Mouse (Mus musculus) lung, embryonic 14.5 days (tissue): ENCODE data around the gene Slc7a6os. TPM values are rescaled to one million over a fixed set of nuclear protein-coding genes. Genes with fewer than 3 reads are reported as not detected.
A peak's percentile ranks its signal among the peaks of the same experiment; 100 is the strongest.

Source experiments
- ATAC-seq: fragments of 200-750 bp; cut with Nextera tagmentation; 2 replicates; pipeline ENCODE4 v1.8.0; 2017; ENCODE audit warnings: mild to moderate bottlenecking, moderate TSS enrichment, moderate library complexity; ENCODE audit not compliant: insufficient read depth
- DNase-seq: peaks from one replicate; pipeline ENCODE4 v3.0.0-alpha.2; 2015
- H3K27ac ChIP-seq: fragments of 300-500 bp; sonication (generic); 2 replicates; pipeline ENCODE4 v1.5.1; 2014; ENCODE audit warnings: low read depth, mild to moderate bottlenecking, moderate library complexity
- H3K27me3 ChIP-seq: fragments of 300-500 bp; sonication (generic); 2 replicates; pipeline ENCODE4 v1.6.1; 2014; ENCODE audit warnings: low read length, control low read depth; ENCODE audit not compliant: insufficient read depth
- H3K36me3 ChIP-seq: fragments of 300-500 bp; sonication (generic); 2 replicates; pipeline ENCODE4 v1.6.1; 2014; ENCODE audit warnings: control low read depth; ENCODE audit not compliant: insufficient read depth
- H3K4me1 ChIP-seq: fragments of 300-500 bp; sonication (generic); 2 replicates; pipeline ENCODE4 v1.6.1; 2014; ENCODE audit warnings: antibody characterized with exemption, control low read depth; ENCODE audit not compliant: insufficient read depth
- H3K4me2 ChIP-seq: fragments of 300-500 bp; sonication (generic); 2 replicates; pipeline ENCODE4 v1.6.1; 2014; ENCODE audit warnings: mild to moderate bottlenecking
- H3K4me3 ChIP-seq: fragments of 300-500 bp; sonication (generic); 2 replicates; pipeline ENCODE4 v1.5.1; 2014; ENCODE audit warnings: low read depth, low read length
- H3K9ac ChIP-seq: fragments of 300-500 bp; sonication (generic); 2 replicates; pipeline ENCODE4 v1.6.1; 2014
- H3K9me3 ChIP-seq: fragments of 300-500 bp; sonication (generic); 2 replicates; pipeline ENCODE4 v1.6.1; 2016; ENCODE audit warnings: low read depth, low read length, control low read depth
- CTCF ChIP-seq: IDR thresholded peaks from 2 replicates; pipeline ENCODE4 v1.5.1; 2016; ENCODE audit warnings: antibody characterized with exemption, low read depth
- WGBS: fragments of 180-500 bp; shearing (Covaris S2); extraction: QIAGEN DNeasy Blood & Tissue Kit; methylation state at CpG from one replicate; pipeline ENCODE4 v1.1.7; 2014; 5-methylcytosine and 5-hydroxymethylcytosine counted together
- polyA plus RNA-seq: library from polyadenylated mRNA; unstranded; fragments of >200 nt; fragmentation: Nextera tagmentation; extraction: Ambion mirVana; gene quantifications from 2 replicates; pipeline ENCODE4 v1.2.1, GENCODE M21; 2014

Slc7a6os gene
- polyA plus RNA-seq, 1 experiment from 2014 or later = 38.6 TPM

DNA sequence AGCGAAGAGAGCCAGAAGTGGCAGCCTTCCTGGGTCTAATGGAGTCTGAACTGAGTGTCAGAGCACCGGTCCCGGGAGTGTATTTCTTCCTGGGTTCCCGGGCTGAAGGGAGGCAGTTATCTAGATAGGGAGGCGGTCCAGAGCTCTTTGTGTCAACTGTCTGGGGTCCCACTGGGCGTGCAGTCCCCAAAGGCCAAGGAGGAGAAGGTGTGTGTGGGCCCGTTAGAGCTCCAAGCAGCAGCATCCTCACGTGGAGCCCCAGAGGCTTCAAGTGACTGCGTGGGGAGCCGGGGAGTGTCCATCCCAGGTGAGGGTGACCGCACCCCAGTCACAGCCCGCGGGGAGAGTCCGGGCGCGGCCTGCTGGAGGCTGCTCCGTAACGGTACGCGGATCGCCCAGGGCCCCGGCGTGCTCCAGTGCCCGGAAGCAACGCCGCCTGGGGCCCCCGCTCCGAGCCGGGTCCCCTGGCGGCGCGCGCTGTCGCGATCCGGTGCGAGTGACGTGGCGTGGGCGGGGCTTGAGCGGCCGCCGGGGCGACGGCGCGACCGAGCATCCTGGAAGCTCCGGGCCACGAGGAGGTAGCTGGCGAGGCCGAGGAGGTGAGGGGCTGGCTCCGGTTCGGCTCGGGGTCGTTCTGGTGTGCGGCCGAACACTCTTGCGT lies 42.2 kb downstream of the Slc7a6os start, which contains the start of gene Slc7a6:
Gene Slc7a6, plus strand, starts transcription at position 502 of the 661 bp plus-strand sequence.
- no peaks in the 10 kb centered on the region for H3K9me3 ChIP-seq
- WGBS = under 1% methylated on average over 59 of the region's 59 CpGs
- TF ChIP-seq CTCF = no peak
- peak within 1 kb of the TSS; percentile 89 for H3K27ac ChIP-seq
- ATAC-seq = peak; percentile 90
- H3K9ac ChIP-seq = peak within 1 kb of the TSS; percentile 88
- peak within 1 kb of the TSS; percentile 84 for H3K4me3 ChIP-seq
- H3K27me3 ChIP-seq = no peaks in the 10 kb centered on the region
- peaks cover 2% of the 10 kb centered on the region; the same call in 1 of the 2 replicates for H3K4me1 ChIP-seq
- peak; percentile 92 for DNase-seq
- peaks cover 11% of the 10 kb centered on the region for H3K36me3 ChIP-seq
- peak within 1 kb of the TSS; percentile 93 for H3K4me2 ChIP-seq

DNA sequence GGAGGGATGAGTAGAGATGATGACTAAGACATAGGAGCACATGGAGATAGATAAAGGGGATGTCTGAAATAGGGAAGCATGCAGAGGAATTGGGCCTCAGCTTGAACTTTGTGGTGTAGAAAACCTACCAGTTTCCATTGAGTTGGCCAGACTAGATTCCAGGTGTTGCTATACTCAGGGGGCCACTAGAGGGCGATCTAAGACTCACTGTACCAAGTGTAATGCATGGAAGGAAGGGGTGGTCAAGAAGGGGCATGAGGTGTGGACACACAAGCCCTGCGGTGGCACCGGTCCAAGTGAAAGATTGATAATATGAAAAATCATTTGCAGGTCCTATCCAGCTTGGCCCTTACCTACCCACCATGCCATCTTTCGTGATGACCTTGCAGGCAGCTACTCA lies 45.3 kb downstream of the Slc7a6os start:
- 47% methylated on average over 4 of the region's 4 CpGs for WGBS
- Histone ChIP-seq H3K27me3 (no peaks in the 10 kb centered on the region), H3K36me3 (peaks cover 40% of the 10 kb centered on the region), H3K4me1 (peaks cover 2% of the 10 kb centered on the region; the same call in 1 of the 2 replicates), H3K4me3 (no peak overlapping the region), H3K9ac (no peak overlapping the region), H3K4me2 (no peak overlapping the region), H3K9me3 (no peaks in the 10 kb centered on the region), H3K27ac (no peak overlapping the region)
- no peak for ATAC-seq
- peak; percentile 86 for DNase-seq
- TF ChIP-seq CTCF = peak; percentile 85

DNA sequence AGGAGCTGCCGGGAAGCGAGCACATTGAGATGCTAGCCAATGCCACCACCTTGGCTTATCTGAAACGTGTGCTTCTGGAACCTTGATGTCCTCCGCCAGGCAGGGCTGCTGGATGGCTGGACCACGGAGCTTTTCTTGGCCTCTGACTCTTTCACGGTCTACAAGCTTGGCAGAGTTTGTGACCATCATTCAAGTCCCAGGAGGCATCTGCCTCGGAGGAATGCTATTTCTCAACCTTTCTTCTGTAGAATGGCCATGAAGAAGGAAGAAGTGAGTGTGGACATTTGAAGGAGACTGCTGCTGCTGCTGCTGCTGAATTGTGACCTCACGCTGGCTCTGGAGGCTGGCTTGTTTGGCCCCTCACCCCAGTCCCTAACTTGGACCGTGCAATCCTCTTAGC lies 47.5 kb downstream of the Slc7a6os start:
- 82% methylated on average over 9 of the region's 9 CpGs for WGBS
- DNase-seq (no peak), ATAC-seq (no peak)
- H3K9me3 ChIP-seq = no peaks in the 10 kb centered on the region
- H3K9ac ChIP-seq = no peak overlapping the region
- no peak overlapping the region for H3K4me3 ChIP-seq
- no peak overlapping the region for H3K4me2 ChIP-seq
- no peak for TF ChIP-seq CTCF
- H3K36me3 ChIP-seq = peaks cover 50% of the 10 kb centered on the region
- no peaks in the 10 kb centered on the region for H3K4me1 ChIP-seq
- H3K27me3 ChIP-seq = no peaks in the 10 kb centered on the region
- no peak overlapping the region for H3K27ac ChIP-seq

DNA sequence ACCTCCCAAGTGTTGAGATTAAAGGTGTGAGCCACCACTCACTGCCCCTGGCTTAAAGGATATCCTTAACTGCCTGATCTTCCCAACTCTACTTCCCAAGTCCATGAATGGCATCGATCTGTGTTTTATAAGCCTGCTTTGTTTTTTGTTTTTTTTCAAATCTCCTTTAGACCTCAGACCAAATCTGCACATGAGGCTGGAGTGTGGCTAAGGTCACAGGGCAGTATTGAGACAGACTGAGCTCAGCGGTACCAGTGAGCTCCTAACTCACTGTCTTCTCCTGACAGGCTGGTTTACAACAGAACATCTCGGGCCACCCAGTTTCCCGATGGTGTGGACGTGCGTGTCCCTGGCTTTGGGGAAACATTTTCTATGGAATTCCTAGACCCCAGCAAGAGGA lies 50.9 kb downstream of the Slc7a6os start:
- Histone ChIP-seq H3K27me3 (no peaks in the 10 kb centered on the region), H3K9me3 (no peaks in the 10 kb centered on the region), H3K4me1 (no peaks in the 10 kb centered on the region), H3K27ac (no peak overlapping the region), H3K4me3 (no peak overlapping the region), H3K9ac (no peak overlapping the region), H3K4me2 (no peak overlapping the region), H3K36me3 (peaks cover 62% of the 10 kb centered on the region)
- DNase-seq (no peak), ATAC-seq (no peak)
- TF ChIP-seq CTCF = no peak
- WGBS = 86% methylated on average over 6 of the region's 6 CpGs

DNA sequence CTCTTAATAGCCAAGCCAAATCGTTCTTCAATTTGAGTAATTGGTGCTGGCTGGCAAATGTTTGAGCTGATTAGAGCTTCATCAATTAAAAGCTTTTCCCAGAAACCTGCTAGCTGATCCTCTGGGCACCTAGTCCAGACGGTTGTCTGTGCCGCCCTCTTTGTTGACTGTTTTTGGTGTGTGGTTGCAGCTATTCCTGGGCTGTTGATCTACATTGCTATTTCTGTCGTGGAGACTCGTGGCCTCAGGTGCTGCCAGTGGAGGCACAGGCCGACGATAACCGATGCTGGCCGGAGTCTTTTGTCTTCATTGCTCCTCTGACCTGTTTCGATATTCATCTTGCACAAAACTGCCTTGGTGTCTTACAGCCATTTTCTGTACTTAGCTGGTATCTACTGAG lies 52.4 kb downstream of the Slc7a6os start:
- H3K4me2 ChIP-seq = no peak overlapping the region
- no peak overlapping the region for H3K27ac ChIP-seq
- peaks cover 62% of the 10 kb centered on the region for H3K36me3 ChIP-seq
- WGBS = 85% methylated on average over 10 of the region's 10 CpGs
- DNase-seq (no peak), ATAC-seq (no peak)
- H3K4me1 ChIP-seq = no peaks in the 10 kb centered on the region
- H3K9ac ChIP-seq = no peak overlapping the region
- TF ChIP-seq CTCF = no peak
- no peak overlapping the region for H3K4me3 ChIP-seq
- H3K27me3 ChIP-seq = no peaks in the 10 kb centered on the region
- H3K9me3 ChIP-seq = no peaks in the 10 kb centered on the region

DNA sequence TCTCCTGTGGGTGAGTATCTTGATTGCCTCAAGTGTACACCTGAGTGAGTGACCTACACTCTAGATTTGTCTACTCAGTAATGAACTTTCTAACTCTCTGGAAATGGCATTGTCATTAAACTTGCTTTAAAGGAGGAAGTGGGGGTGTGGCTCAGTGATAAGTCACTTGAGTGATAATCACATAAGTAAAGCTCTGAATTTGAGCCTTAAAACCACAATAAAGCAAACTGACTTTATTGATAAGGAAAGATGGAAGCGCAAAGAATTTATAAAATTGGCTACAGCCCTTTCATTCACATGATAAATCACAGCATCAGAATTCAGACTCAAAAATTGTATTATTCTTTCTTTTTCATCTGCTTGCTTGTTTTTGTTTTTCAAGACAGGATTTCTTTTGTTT lies 53.3 kb downstream of the Slc7a6os start:
- H3K9me3 ChIP-seq = no peaks in the 10 kb centered on the region
- ATAC-seq (no peak), DNase-seq (no peak)
- 96% methylated on average over 1 of the region's 1 CpGs for WGBS
- no peaks in the 10 kb centered on the region for H3K4me1 ChIP-seq
- TF ChIP-seq CTCF = no peak
- no peak overlapping the region for H3K4me3 ChIP-seq
- no peaks in the 10 kb centered on the region for H3K27me3 ChIP-seq
- no peak overlapping the region for H3K4me2 ChIP-seq
- H3K36me3 ChIP-seq = peaks cover 53% of the 10 kb centered on the region
- no peak overlapping the region for H3K9ac ChIP-seq
- no peak overlapping the region for H3K27ac ChIP-seq

DNA sequence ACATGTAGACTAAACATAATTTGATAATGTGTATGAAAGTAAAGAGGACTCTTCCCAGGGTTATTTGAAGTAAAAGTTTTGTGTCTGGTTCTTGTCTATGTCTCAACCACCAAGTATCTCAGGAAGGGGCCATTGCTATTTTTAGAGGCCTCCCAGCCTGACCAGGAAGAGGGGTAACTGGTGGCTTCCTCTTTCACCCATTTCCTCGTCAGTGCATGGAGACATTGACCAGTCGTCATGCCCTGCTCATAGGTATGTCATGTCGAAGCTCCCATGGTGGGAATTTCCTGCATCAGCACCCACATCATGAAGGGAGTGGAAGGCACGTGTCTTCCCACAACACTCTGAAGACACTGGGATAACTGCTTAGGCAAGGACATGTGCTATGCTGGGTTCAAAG lies 57.9 kb downstream of the Slc7a6os start:
- Histone ChIP-seq H3K27ac (no peak overlapping the region), H3K9ac (no peak overlapping the region), H3K4me1 (peaks cover 4% of the 10 kb centered on the region; the same call in 1 of the 2 replicates), H3K9me3 (no peaks in the 10 kb centered on the region), H3K27me3 (no peaks in the 10 kb centered on the region), H3K4me2 (no peak overlapping the region), H3K4me3 (no peak overlapping the region), H3K36me3 (peaks cover 26% of the 10 kb centered on the region; the same call in 1 of the 2 replicates)
- no peak for ATAC-seq
- WGBS = 77% methylated on average over 4 of the region's 4 CpGs
- no peak for DNase-seq
- no peak for TF ChIP-seq CTCF
